Mouse (Mus musculus) lung, embryonic 15.5 days (tissue): ENCODE measurements around the gene Il27ra. TPM values are rescaled to one million over a fixed set of nuclear protein-coding genes. Genes with fewer than 3 reads are reported as not detected.
A peak's percentile ranks its signal among the peaks of the same experiment; 100 is the strongest.

ENCODE experiments used
- ATAC-seq: fragments of 200-750 bp; cut with Nextera tagmentation; 2 replicates; pipeline ENCODE4 v1.8.0; 2017; ENCODE audit warnings: moderate number of reproducible peaks, borderline replicate concordance; ENCODE audit not compliant: low FRiP score, low TSS enrichment; ENCODE audit errors: extremely low read depth
- H3K27ac ChIP-seq: fragments of 300-500 bp; sonication (generic); 2 replicates; pipeline ENCODE4 v1.5.1; 2015; ENCODE audit warnings: moderate library complexity, mild to moderate bottlenecking, inconsistent platforms
- H3K27me3 ChIP-seq: fragments of 300-500 bp; sonication (generic); 2 replicates; pipeline ENCODE4 v1.6.1; 2015; ENCODE audit warnings: inconsistent platforms
- H3K36me3 ChIP-seq: fragments of 300-500 bp; sonication (generic); 2 replicates; pipeline ENCODE4 v1.6.1; 2015; ENCODE audit warnings: inconsistent platforms
- H3K4me1 ChIP-seq: fragments of 300-500 bp; sonication (generic); 2 replicates; pipeline ENCODE4 v1.6.1; 2015; ENCODE audit warnings: inconsistent platforms
- H3K4me2 ChIP-seq: fragments of 300-500 bp; sonication (generic); 2 replicates; pipeline ENCODE4 v1.6.1; 2015; ENCODE audit warnings: inconsistent platforms, mild to moderate bottlenecking, moderate library complexity
- H3K4me3 ChIP-seq: fragments of 300-500 bp; sonication (generic); 2 replicates; pipeline ENCODE4 v1.5.1; 2015; ENCODE audit warnings: mild to moderate bottlenecking, inconsistent platforms
- H3K9ac ChIP-seq: fragments of 300-500 bp; sonication (generic); 2 replicates; pipeline ENCODE4 v1.6.1; 2015; ENCODE audit warnings: inconsistent platforms
- H3K9me3 ChIP-seq: fragments of 300-500 bp; sonication (generic); 2 replicates; pipeline ENCODE4 v1.6.1; 2016; ENCODE audit warnings: inconsistent platforms
- WGBS: fragments of 180-500 bp; shearing (Covaris S2); methylation state at CpG from one replicate; pipeline ENCODE4 v1.1.7; 2015; 5-methylcytosine and 5-hydroxymethylcytosine counted together
- polyA plus RNA-seq: library from polyadenylated mRNA; unstranded; fragments of >200 nt; fragmentation: Nextera tagmentation; extraction: Ambion mirVana; gene quantifications from 2 replicates; pipeline ENCODE4 v1.2.1, GENCODE M21; 2015

Il27ra gene
- 1.4 and 2.2 TPM in 2 replicates for polyA plus RNA-seq

DNA sequence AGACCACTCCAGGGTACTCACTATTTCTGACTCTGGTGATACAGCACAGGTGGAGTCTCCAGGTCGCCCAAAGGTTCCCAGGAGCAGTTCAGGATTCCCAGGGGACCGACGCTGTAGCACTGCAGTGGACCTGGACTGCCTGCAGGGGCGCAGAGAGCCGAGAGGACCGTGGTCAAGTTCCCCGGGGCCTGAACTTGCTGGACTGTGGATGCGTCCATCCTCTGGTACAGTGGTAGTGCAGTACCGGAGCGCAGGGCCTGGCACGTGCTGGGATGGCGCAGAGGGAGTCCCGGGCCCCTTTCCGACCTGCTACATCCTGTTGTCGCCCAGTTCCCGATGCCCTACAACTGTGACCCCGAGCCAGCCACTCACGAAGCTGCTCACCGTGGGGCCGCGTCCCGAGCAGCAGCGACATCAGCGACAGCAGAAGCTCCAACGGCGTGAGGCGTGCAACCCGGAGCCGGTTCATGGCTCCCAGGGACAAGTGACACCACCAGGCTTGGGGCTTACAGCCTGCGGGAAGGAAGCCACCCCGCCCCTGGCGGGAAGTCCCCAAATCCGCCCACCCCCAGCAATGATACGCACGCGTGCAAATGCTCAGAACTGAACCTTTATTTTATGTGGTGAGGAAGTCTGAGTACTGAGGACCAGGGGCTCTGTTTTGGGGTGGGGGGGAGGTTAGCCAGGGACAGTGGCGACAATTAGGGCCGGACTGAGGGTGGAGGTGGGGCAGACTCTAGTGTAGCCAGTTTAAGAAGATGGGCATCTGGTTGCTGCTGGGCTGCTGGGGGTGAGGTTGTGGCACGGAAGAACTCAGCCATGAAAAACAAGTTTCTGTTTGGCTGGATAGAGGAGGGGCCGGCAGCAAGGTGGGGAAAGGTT, at the start of gene Il27ra:
Il27ra (minus strand) TSS at position 524 of the 882 bp plus-strand sequence.
- Histone ChIP-seq H3K27me3 (peaks cover 53% of the 10 kb centered on the region), H3K4me2 (peak within 1 kb of the TSS; percentile 76), H3K9ac (peak within 1 kb of the TSS; percentile 33), H3K4me1 (peaks cover 10% of the 10 kb centered on the region), H3K4me3 (peak within 1 kb of the TSS; percentile 39), H3K27ac (no peak within 1 kb of the TSS), H3K36me3 (no peaks in the 10 kb centered on the region), H3K9me3 (no peaks in the 10 kb centered on the region; the same call in 1 of the 2 replicates)
- ATAC-seq, result peak; percentile 58; the same call in 1 of the 2 replicates
- WGBS, result 4% methylated on average over 40 of the region's 40 CpGs

DNA sequence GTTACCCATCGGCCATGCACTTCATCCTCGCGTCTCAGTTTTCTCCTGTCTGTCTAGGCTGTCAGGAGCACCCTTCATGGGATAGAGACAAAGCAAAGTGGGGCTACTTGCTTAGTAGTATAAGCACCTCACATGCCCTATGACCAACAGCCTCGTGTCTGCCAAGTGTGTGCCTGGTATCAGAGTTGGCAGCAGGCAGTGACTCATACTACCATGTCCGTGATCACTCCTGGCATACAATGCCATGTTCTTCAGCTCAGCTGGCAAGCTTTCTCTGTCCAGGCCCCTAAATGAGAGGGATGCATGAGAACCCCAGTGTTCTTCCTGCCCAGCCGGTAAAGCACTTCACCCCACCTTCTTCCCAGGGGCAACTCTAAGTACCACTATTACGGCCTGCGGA, 48.2 kb upstream of the Il27ra start:
- H3K9ac ChIP-seq, result no peak overlapping the region
- no peak overlapping the region for H3K4me3 ChIP-seq
- ATAC-seq, result no peak
- no peaks in the 10 kb centered on the region for H3K4me1 ChIP-seq
- no peak overlapping the region for H3K4me2 ChIP-seq
- H3K27ac ChIP-seq, result no peak overlapping the region
- H3K27me3 ChIP-seq, result no peaks in the 10 kb centered on the region
- 87% methylated on average over 8 of the region's 8 CpGs for WGBS
- H3K9me3 ChIP-seq, result no peaks in the 10 kb centered on the region
- peaks cover 74% of the 10 kb centered on the region for H3K36me3 ChIP-seq

DNA sequence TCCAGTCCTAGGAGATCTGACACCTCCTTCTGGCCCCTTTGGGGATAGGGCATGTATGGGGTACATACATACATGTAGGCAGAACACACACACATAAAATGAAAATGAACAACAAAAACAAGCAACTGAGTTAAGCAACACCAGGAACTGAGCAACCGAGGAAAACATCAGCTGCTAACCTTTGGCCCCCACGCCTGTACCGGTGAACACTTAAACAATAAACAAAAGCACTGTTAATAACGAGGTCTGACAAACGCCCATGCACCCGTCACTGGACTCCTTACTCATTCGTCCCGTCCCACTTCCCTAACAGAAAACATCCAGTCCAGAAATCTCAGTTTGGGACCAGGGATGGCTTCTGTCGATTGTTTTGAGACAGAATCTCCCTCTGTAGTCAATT, 46.9 kb upstream of the Il27ra start:
- Histone ChIP-seq H3K9ac (no peak overlapping the region), H3K9me3 (no peaks in the 10 kb centered on the region), H3K4me3 (no peak overlapping the region), H3K36me3 (peaks cover 72% of the 10 kb centered on the region), H3K4me1 (no peaks in the 10 kb centered on the region), H3K27me3 (no peaks in the 10 kb centered on the region), H3K27ac (no peak overlapping the region), H3K4me2 (no peak overlapping the region)
- WGBS, result 70% methylated on average over 9 of the region's 9 CpGs
- ATAC-seq, result no peak

DNA sequence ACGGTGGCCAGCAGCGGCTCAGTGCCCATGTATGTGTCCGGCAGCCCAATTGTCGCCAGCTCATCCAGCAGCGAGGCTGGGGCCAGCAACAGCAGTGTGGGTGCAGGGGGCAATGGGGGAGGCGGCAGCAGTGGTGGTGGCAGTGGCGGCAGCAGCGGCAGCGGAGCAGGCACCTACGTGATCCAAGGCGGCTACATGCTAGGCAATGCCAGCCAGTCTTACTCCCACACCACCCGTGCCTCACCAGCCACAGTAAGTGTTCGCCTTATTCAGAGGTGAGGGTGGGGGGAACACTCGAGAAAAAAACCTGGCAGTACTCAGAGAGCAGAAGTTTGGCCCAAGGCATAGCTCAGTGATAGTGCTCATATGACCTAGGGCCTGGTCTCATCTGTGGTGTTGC, 45.4 kb upstream of the Il27ra start:
- H3K4me1 ChIP-seq, result no peaks in the 10 kb centered on the region

DNA sequence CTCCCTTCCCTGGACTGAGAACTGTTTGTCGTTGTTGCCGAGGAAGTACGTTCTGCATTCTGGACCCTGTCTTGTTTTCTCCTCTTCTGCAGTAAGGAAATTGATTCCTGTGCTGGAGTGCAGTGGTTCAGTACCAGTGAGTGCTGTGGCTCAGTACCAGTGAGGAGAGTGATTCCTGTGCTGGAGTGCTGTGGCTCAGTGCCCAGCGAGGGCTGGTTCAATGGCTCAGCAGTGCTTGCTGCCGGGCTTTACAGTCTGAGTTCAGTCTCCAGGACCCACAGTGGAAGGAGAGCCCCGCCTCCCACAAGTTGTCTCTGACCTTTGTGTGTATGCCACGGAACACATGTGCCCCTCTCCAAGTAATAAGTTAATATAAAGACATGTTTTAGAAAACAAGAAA, 44.8 kb upstream of the Il27ra start:
- Histone ChIP-seq H3K36me3 (peaks cover 73% of the 10 kb centered on the region), H3K4me2 (no peak overlapping the region), H3K9me3 (no peaks in the 10 kb centered on the region), H3K4me3 (no peak overlapping the region), H3K4me1 (no peaks in the 10 kb centered on the region), H3K27me3 (no peaks in the 10 kb centered on the region), H3K9ac (no peak overlapping the region), H3K27ac (no peak overlapping the region)
- WGBS, result 82% methylated on average over 7 of the region's 7 CpGs
- no peak for ATAC-seq

More for the DNA sequence above, 45.4 kb upstream of the Il27ra start:
- H3K9ac ChIP-seq, result no peak overlapping the region
- no peak overlapping the region for H3K27ac ChIP-seq
- H3K4me2 ChIP-seq, result no peak overlapping the region
- WGBS, result 94% methylated on average over 14 of the region's 14 CpGs
- H3K36me3 ChIP-seq, result peaks cover 73% of the 10 kb centered on the region
- H3K27me3 ChIP-seq, result no peaks in the 10 kb centered on the region
- H3K4me3 ChIP-seq, result no peak overlapping the region
- ATAC-seq, result no peak
- H3K9me3 ChIP-seq, result no peaks in the 10 kb centered on the region

DNA sequence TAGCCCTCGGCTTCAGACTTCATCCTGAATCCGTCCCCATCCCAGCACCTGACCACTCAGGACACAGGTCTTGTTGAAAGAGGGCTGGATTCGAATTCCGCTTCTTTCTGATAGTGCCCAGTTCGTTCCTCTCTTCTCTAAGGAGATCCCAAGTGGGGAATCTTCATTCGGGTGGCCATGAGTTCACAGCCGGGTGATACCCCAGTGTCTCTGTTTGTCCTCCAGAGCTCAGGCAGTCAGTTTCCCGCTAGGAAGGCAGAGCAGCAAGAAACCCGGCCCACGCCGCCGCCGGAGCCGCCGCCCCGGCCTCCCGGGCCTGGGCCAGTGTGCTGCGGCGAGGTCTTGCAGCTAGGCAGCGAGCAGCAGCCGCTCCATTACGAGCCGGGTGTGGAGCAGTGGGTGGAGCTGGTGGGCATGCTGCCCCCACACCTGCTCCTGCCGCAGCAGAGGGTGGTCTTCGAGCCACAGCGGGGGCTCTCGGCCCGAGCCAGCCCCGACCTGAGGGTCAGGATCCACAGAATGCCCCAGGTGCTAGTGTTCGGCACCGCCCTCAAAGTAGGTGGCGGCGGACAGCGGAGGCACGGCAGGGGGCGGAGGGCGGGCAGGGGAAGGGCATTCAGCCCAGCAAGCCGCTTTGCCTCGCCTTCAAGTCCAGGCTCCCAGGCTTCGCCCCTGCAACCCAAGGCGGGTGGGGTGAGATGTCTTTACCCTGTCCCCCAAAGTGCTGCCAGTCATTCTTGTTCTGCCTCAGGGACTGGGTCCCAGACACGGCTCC, 42.1 kb upstream of the Il27ra start:
- Histone ChIP-seq H3K9ac (no peak overlapping the region), H3K27me3 (no peaks in the 10 kb centered on the region), H3K4me2 (no peak overlapping the region), H3K4me1 (peaks cover under 1% of the 10 kb centered on the region; the same call in 1 of the 2 replicates), H3K9me3 (no peaks in the 10 kb centered on the region), H3K4me3 (no peak overlapping the region), H3K36me3 (peaks cover 74% of the 10 kb centered on the region), H3K27ac (no peak overlapping the region)
- WGBS, result 61% methylated on average over 42 of the region's 42 CpGs
- no peak for ATAC-seq

- H3K4me2 ChIP-seq, result no peak overlapping the region
- no peak for ATAC-seq
- peaks cover 6% of the 10 kb centered on the region; the same call in 1 of the 2 replicates for H3K4me1 ChIP-seq
- peaks cover 72% of the 10 kb centered on the region for H3K36me3 ChIP-seq
- no peak overlapping the region for H3K4me3 ChIP-seq
- WGBS, result 27% methylated on average over 8 of the region's 8 CpGs
- no peaks in the 10 kb centered on the region for H3K27me3 ChIP-seq
- no peak overlapping the region for H3K9ac ChIP-seq
- no peak overlapping the region for H3K27ac ChIP-seq
- no peaks in the 10 kb centered on the region for H3K9me3 ChIP-seq
These were observed 41.4 kb upstream of the Il27ra start for GRCm38 (mm10) chr8:84083829-84084241.

- no peak overlapping the region for H3K4me2 ChIP-seq
- H3K9me3 ChIP-seq, result no peaks in the 10 kb centered on the region
- H3K9ac ChIP-seq, result no peak overlapping the region
- no peak for ATAC-seq
- H3K4me1 ChIP-seq, result peaks cover 10% of the 10 kb centered on the region; the same call in 1 of the 2 replicates
- peaks cover 43% of the 10 kb centered on the region for H3K36me3 ChIP-seq
- H3K27ac ChIP-seq, result no peak overlapping the region
- no peaks in the 10 kb centered on the region for H3K27me3 ChIP-seq
- no peak overlapping the region for H3K4me3 ChIP-seq
- 44% methylated on average over 5 of the region's 5 CpGs for WGBS
These were observed 36.8 kb upstream of the Il27ra start for GRCm38 (mm10) chr8:84079206-84079605.

DNA sequence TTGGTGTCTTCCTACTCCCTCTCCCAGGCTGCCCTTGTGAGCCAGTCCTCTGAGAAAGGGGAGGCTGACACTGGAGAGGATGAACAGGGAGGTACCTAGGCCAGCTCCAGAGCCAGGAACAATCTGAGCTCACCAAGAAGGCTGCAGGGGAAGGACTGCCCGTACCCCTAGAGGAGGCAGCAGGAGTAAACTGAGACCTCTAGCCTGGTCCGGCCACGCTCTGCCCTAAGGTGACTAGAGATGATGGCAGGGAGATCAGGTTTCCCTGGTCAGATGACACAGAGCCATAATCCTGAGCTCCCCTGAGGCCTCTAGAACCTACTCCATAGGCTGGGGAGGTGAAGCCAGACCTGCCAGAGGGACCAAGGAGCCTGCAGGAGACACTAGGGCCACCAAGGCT, 34.5 kb upstream of the Il27ra start:
- Histone ChIP-seq H3K4me3 (no peak overlapping the region), H3K27ac (no peak overlapping the region), H3K27me3 (no peaks in the 10 kb centered on the region), H3K9me3 (no peaks in the 10 kb centered on the region), H3K4me2 (no peak overlapping the region), H3K4me1 (peaks cover 16% of the 10 kb centered on the region; the same call in 1 of the 2 replicates), H3K9ac (no peak overlapping the region), H3K36me3 (peaks cover 21% of the 10 kb centered on the region)
- ATAC-seq, result no peak
- WGBS, result 73% methylated on average over 3 of the region's 3 CpGs

- H3K36me3 ChIP-seq, result peaks cover 21% of the 10 kb centered on the region
- H3K4me1 ChIP-seq, result peaks cover 19% of the 10 kb centered on the region; the same call in 1 of the 2 replicates
- WGBS, result 85% methylated on average over 1 of the region's 1 CpGs
- H3K4me3 ChIP-seq, result no peak overlapping the region
- no peaks in the 10 kb centered on the region for H3K9me3 ChIP-seq
- no peaks in the 10 kb centered on the region for H3K27me3 ChIP-seq
- H3K9ac ChIP-seq, result no peak overlapping the region
- no peak overlapping the region for H3K4me2 ChIP-seq
- ATAC-seq, result no peak
- H3K27ac ChIP-seq, result no peak overlapping the region
These were observed 34.0 kb upstream of the Il27ra start for GRCm38 (mm10) chr8:84076412-84076811.

DNA sequence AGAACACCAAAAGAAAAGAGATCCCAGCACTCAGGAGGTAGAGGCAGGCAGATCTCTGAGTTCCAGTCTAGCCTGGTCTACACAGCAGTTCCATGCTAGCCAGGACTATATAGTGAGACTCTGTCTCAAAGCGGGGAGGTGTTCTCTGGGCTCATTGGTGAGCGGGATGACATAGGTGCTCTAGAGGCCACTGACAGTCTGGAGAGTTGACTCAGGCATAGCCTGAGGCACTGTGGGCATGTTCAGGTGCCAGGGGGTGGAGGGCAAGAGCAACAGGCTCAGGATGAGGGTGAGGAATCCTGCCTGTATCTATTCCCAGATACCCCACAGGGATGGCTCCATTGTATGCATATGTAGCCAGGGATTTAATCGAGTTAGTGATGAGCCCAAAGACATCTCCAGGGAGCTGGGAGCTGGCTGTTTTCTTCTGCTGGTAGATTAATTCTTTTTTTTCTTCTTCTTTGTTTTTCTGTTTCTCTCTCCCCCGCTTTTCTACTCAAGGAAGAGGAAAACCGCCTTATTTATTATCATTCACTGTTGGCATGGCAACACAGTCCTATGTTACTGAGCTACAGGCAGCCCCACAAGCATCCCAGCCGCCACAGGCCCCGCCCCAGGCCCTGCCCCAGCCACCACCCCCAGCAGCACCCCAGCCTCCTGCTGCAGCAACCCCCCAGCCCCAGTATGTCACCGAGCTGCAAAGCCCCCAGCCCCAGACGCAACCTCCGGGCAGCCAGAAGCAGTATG, 31.0 kb upstream of the Il27ra start:
- Histone ChIP-seq H3K9ac (no peak overlapping the region), H3K27ac (no peak overlapping the region), H3K4me3 (no peak overlapping the region), H3K27me3 (no peaks in the 10 kb centered on the region), H3K4me2 (no peak overlapping the region), H3K9me3 (no peaks in the 10 kb centered on the region), H3K36me3 (0 out of 2 replicates have a peak, but pooled peaks cover 3% of the 10 kb centered on the region), H3K4me1 (peaks cover 27% of the 10 kb centered on the region)
- no peak for ATAC-seq
- 60% methylated on average over 9 of the region's 10 CpGs for WGBS
